13 mouse cellular contexts compared by ENCODE assay signal in the genomic region with DNA sequence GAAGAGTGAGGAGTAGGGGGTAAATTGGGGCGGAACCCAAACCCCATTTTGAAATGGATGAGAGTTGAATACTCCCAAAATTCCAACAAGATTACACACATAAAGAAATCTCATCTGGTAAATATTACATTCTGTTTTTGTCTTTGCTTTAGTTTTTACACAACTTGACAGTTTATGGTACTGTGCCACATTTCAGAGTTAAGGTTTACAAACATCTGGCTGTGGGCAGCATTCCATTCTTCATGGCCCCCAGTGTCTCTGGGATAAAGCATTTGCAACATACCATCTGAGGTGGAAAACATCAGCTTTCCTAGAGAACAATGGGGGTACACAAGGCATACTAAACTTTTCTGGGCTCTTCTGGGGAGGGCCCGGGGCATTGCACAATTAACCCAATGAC.
"Had no signal": no experiment of that assay in that cellular context is flagged by ENCODE, and none has a peak within 500 bp of the region (broad histone marks: within the 10 kb centered on the region; RNA-seq: fewer than 3 reads in every experiment).

No protein-coding gene starts in this region.

- H3K9me3 ChIP-seq: limb, embryonic 12.5 days; midbrain, embryonic 13.5 days had no signal

- H3K36me3 ChIP-seq: limb, embryonic 12.5 days; midbrain, embryonic 13.5 days had no signal

- H3K4me2 ChIP-seq: limb, embryonic 12.5 days; midbrain, embryonic 13.5 days had no signal

- H3K27me3 ChIP-seq: limb, embryonic 12.5 days; midbrain, embryonic 13.5 days had no signal

- H3K4me3 ChIP-seq: limb, embryonic 12.5 days; midbrain, embryonic 13.5 days had no signal

- H3K27ac ChIP-seq: kidney, postnatal 0 days; limb, embryonic 12.5 days; liver, embryonic 14.5 days; midbrain, embryonic 13.5 days had no signal

- DNase-seq: kidney, adult 8-10 months; kidney, postnatal 36 days; layer of hippocampus, adult 9-11 months; layer of hippocampus, postnatal 36 days; lung, postnatal 36 days; right cerebral cortex, postnatal 14 days; thymus, adult 2 months; thymus, postnatal 25 days had no signal

- H3K9ac ChIP-seq: limb, embryonic 12.5 days; liver, embryonic 14.5 days; midbrain, embryonic 13.5 days had no signal

- ATAC-seq: lung, postnatal 0 days; midbrain, embryonic 13.5 days had no signal
